Mouse (Mus musculus) liver, embryonic 14.5 days (tissue): ENCODE data around the gene Rabggta.
A peak's percentile ranks its signal among the peaks of the same experiment; 100 is the strongest.

Experiments
- CTCF ChIP-seq: IDR thresholded peaks from 2 replicates; pipeline ENCODE4 v1.5.1; 2016; ENCODE audit warnings: antibody characterized with exemption, low read depth, control low read depth
- EP300 ChIP-seq: IDR thresholded peaks from 2 replicates; pipeline ENCODE4 v1.6.1; 2016; ENCODE audit warnings: antibody characterized with exemption, low read depth

GRCm38 (mm10) chr14:55721700-55722437 is at the start of gene Rabggta:
- no peak for TF ChIP-seq EP300
- peak; percentile 99 for TF ChIP-seq CTCF
